Mouse (Mus musculus) lung, postnatal 14 days (tissue): ENCODE results near the gene Abcb8.
"Not testable (repeated sequence)": the region's sequence is repeated elsewhere in the genome, so short reads cannot be mapped to it uniquely, and the experiment has no call there.

ENCODE experiments used
- DNase-seq: peaks from one replicate; pipeline ENCODE4 v3.0.0; 2021

Abcb8 gene

GRCm38 (mm10) chr5:24373807-24374206 is 19.7 kb upstream of the Abcb8 start:
- no peak for DNase-seq

- DNase-seq: no peak
These were observed 19.2 kb upstream of the Abcb8 start for GRCm38 (mm10) chr5:24374216-24374615.

- DNase-seq: no peak
These were observed 18.7 kb upstream of the Abcb8 start for GRCm38 (mm10) chr5:24374666-24375328.

GRCm38 (mm10) chr5:24378700-24379099 is 14.8 kb upstream of the Abcb8 start:
- DNase-seq: no peak

- no peak for DNase-seq
These were observed 14.0 kb upstream of the Abcb8 start for GRCm38 (mm10) chr5:24379501-24379900.

- DNase-seq: no peak
These were observed 13.0 kb upstream of the Abcb8 start for GRCm38 (mm10) chr5:24380499-24380898.

GRCm38 (mm10) chr5:24381486-24381885 is 12.0 kb upstream of the Abcb8 start:
- no peak for DNase-seq

- no peak for DNase-seq
These were observed 11.5 kb upstream of the Abcb8 start for GRCm38 (mm10) chr5:24381988-24382387.

GRCm38 (mm10) chr5:24383026-24383859 is 10.2 kb upstream of the Abcb8 start:
- DNase-seq: peak; percentile 92

- no peak for DNase-seq
These were observed 9.1 kb upstream of the Abcb8 start for GRCm38 (mm10) chr5:24384407-24384806.

- no peak for DNase-seq
These were observed 8.1 kb upstream of the Abcb8 start for GRCm38 (mm10) chr5:24385374-24385773.

GRCm38 (mm10) chr5:24385887-24386550 is 7.4 kb upstream of the Abcb8 start:
- no peak for DNase-seq

GRCm38 (mm10) chr5:24387264-24388241 is 5.9 kb upstream of the Abcb8 start:
- DNase-seq: peak; percentile 61

- DNase-seq: no peak
These were observed 5.1 kb upstream of the Abcb8 start for GRCm38 (mm10) chr5:24388246-24388915.

- DNase-seq: peak; percentile 22
These were observed 4.3 kb upstream of the Abcb8 start for GRCm38 (mm10) chr5:24389011-24389657.

- DNase-seq: no peak
These were observed 3.8 kb upstream of the Abcb8 start for GRCm38 (mm10) chr5:24389658-24390020.

- no peak for DNase-seq
These were observed 1.6 kb upstream of the Abcb8 start, which contains the start of gene Atg9b for GRCm38 (mm10) chr5:24391864-24392263. TSS of gene Atg9b (minus strand) at chr5:24392143.

GRCm38 (mm10) chr5:24392724-24393123 is 739 bp upstream of the Abcb8 start:
- DNase-seq: no peak

- peak; percentile 92 for DNase-seq
These were observed 867 bp downstream of the Abcb8 start for GRCm38 (mm10) chr5:24394165-24394894.

- not testable (repeated sequence) for DNase-seq
These were observed 2.8 kb downstream of the Abcb8 start for GRCm38 (mm10) chr5:24396254-24396653.

GRCm38 (mm10) chr5:24399686-24400085 is 6.2 kb downstream of the Abcb8 start:
- DNase-seq: no peak
